Mouse (Mus musculus) embryonic facial prominence, embryonic 10.5 days (tissue): Measurements from ENCODE around the gene Rbpj. TPM values are rescaled to one million over a fixed set of nuclear protein-coding genes. Genes with fewer than 3 reads are reported as not detected.

Source experiments
- DNase-seq: peaks from one replicate; pipeline ENCODE4 v3.0.0-alpha.2; 2017; ENCODE audit warnings: low spot score
- H3K27ac ChIP-seq: fragments of 300-500 bp; sonication (generic); replicated peaks from 2 replicates; pipeline ENCODE4 v1.5.1; 2016; ENCODE audit warnings: mild to moderate bottlenecking
- H3K27me3 ChIP-seq: fragments of 300-500 bp; sonication (generic); replicated peaks from 2 replicates; pipeline ENCODE4 v1.6.1; 2016; ENCODE audit warnings: low read depth, mild to moderate bottlenecking; ENCODE audit not compliant: poor library complexity, severe bottlenecking
- H3K36me3 ChIP-seq: fragments of 300-500 bp; sonication (generic); replicated peaks from 2 replicates; pipeline ENCODE4 v1.6.1; 2016; ENCODE audit warnings: mild to moderate bottlenecking, moderate library complexity
- H3K4me1 ChIP-seq: fragments of 300-500 bp; sonication (generic); 2 replicates; pipeline ENCODE4 v1.6.1; 2016
- H3K4me3 ChIP-seq: fragments of 300-500 bp; sonication (generic); 2 replicates; pipeline ENCODE4 v1.5.1; 2016; ENCODE audit warnings: mild to moderate bottlenecking, moderate library complexity
- H3K9me3 ChIP-seq: fragments of 300-500 bp; sonication (generic); 2 replicates; pipeline ENCODE4 v1.6.1; 2016; ENCODE audit warnings: mild to moderate bottlenecking
- WGBS: fragments of 180-500 bp; shearing (Covaris S2); methylation state at CpG from one replicate; pipeline ENCODE4 v1.1.7; 2016; 5-methylcytosine and 5-hydroxymethylcytosine counted together
- polyA plus RNA-seq: library from polyadenylated mRNA; unstranded; fragments of >200 nt; fragmentation: Nextera tagmentation; extraction: Ambion mirVana; gene quantifications from 2 replicates; pipeline ENCODE4 v1.2.1, GENCODE M21; 2016

Gene Rbpj
- polyA plus RNA-seq = 43.5 and 44.9 TPM in 2 replicates

DNA sequence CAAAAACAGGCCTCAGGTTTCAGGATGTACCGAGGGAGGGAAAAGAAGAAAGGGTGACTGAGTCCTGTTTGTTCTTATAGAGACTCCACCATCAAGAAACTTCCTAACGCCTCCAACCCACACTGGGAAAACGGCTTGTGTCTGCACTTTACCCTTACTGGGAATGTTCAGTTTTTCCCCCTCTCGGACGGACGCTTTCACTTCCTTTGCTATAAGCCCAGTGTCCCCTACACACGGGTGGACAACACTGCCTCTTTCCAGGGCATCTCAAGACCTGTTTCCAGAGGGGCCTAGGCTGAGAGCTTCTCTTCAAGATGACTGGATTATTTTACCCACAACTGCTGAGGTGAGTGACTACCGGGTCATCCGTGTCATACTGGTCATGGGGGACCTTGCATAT is at the start of gene Rbpj:
Rbpj (plus strand) TSS at position 270 of the 400 bp plus-strand sequence.
- 87% methylated on average over 9 of the region's 9 CpGs for whole genome bisulfite sequencing
- Histone ChIP-seq H3K4me1 (peaks cover 23% of the 10 kb centered on the region), H3K9me3 (no peaks in the 10 kb centered on the region), H3K27ac (no peak within 1 kb of the TSS), H3K27me3 (peaks cover 34% of the 10 kb centered on the region), H3K36me3 (no peaks in the 10 kb centered on the region), H3K4me3 (no peak within 1 kb of the TSS)
- DNase-seq = no peak

DNA sequence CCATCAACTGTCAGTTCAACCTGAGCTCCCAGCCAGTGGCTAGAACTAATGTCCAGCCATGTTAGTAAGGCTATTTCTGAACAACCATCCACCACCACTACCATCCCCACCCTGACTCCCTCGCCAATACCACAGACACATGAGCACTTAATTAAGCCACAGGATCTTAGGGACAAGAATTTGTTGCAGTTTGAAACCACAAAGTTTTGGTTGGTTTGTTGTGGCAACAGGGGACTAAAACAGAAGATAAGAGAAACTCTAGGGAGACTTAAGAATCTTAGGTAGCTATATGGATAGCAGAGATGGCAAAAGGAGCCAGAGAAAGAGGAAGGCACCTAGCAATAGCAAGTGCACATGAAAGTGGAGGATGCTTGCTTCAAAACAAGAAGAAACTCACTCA is 45.2 kb upstream of the Rbpj start:
- WGBS = 75% methylated on average over 1 of the region's 1 CpGs
- Histone ChIP-seq H3K27me3 (no peaks in the 10 kb centered on the region), H3K9me3 (no peaks in the 10 kb centered on the region), H3K27ac (no peak overlapping the region), H3K4me1 (no peaks in the 10 kb centered on the region), H3K4me3 (no peak overlapping the region), H3K36me3 (no peaks in the 10 kb centered on the region)
- no peak for DNase-seq

GRCm38 (mm10) chr5:53421291-53421690 is 44.7 kb upstream of the Rbpj start:
- H3K4me1 ChIP-seq = no peaks in the 10 kb centered on the region
- no peak overlapping the region for H3K4me3 ChIP-seq
- 86% methylated on average over 4 of the region's 4 CpGs for WGBS
- no peaks in the 10 kb centered on the region for H3K36me3 ChIP-seq
- no peaks in the 10 kb centered on the region for H3K9me3 ChIP-seq
- no peaks in the 10 kb centered on the region for H3K27me3 ChIP-seq
- DNase-seq = no peak
- no peak overlapping the region for H3K27ac ChIP-seq

GRCm38 (mm10) chr5:53427411-53427810 is 38.5 kb upstream of the Rbpj start:
- Histone ChIP-seq H3K4me1 (no peaks in the 10 kb centered on the region), H3K36me3 (no peaks in the 10 kb centered on the region), H3K4me3 (no peak overlapping the region), H3K27me3 (no peaks in the 10 kb centered on the region), H3K9me3 (no peaks in the 10 kb centered on the region), H3K27ac (no peak overlapping the region)
- DNase-seq = no peak
- WGBS = 83% methylated on average over 4 of the region's 4 CpGs

DNA sequence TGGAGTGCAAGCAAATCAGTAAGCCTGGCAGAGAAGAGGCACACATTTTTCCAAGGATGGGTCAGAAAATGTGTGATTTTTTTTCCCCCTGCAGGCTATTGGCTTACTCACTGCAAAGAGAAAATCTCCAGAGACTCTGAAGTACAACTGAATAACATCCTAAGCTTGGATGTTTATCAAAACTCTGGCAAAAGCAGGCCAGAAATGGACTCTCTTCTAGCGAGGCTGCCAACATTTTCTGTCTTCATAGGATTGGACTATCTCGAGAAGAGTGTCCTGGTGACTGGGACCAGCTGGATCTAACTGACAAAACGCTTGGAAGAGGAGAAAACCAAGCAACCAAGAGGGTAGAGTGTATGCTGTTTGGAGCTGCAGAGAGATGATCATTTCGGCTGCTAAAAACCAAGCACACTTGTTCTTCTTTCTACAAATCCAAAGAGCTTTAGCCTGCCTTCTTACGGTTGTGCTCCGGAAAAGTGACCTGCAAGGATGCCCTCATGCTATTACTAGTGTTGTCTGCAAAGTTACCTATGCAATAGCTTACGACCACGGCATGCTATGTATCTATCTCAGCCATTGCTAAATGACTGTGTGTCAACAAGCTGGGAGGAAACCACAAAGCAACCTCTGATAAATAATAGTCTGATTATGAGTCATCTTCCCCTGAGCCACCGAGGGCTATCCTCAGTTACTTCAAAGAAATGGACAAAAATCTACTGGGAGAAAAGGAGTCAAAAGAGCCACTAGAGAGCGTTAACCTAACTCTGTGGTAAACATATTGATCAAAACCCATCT is 36.1 kb upstream of the Rbpj start:
- no peaks in the 10 kb centered on the region for H3K36me3 ChIP-seq
- H3K9me3 ChIP-seq = no peaks in the 10 kb centered on the region
- H3K4me3 ChIP-seq = no peak overlapping the region
- DNase-seq = no peak
- no peak overlapping the region for H3K27ac ChIP-seq
- H3K4me1 ChIP-seq = no peaks in the 10 kb centered on the region
- 82% methylated on average over 10 of the region's 10 CpGs for whole genome bisulfite sequencing
- H3K27me3 ChIP-seq = no peaks in the 10 kb centered on the region

DNA sequence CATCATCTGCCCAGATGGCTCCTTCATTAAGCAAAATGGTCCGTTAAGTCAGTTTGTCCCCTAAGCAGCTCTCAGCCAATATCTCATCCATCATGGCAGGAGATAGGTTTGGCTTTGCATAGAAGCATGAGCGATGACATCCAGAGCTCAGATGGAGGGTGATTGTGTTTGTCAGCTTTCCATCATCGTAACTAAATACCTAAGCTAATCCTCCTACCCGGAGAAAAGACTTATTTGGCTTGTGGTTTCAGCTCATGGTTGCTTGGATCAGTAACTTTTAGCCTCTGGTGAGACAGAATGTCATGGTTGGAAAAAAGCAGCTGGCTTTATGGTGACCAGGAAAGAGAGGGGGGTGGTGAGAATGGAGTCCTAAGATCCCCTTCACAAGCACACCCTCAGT is 33.5 kb upstream of the Rbpj start:
- 85% methylated on average over 4 of the region's 4 CpGs for WGBS
- no peaks in the 10 kb centered on the region for H3K27me3 ChIP-seq

GRCm38 (mm10) chr5:53436905-53437632 is 28.9 kb upstream of the Rbpj start:
- Histone ChIP-seq H3K4me3 (no peak overlapping the region), H3K27me3 (no peaks in the 10 kb centered on the region), H3K4me1 (no peaks in the 10 kb centered on the region), H3K27ac (no peak overlapping the region), H3K36me3 (no peaks in the 10 kb centered on the region), H3K9me3 (no peaks in the 10 kb centered on the region)
- 90% methylated on average over 6 of the region's 6 CpGs for WGBS
- no peak for DNase-seq

More for the DNA sequence above, 33.5 kb upstream of the Rbpj start:
- Histone ChIP-seq H3K4me3 (no peak overlapping the region), H3K4me1 (no peaks in the 10 kb centered on the region), H3K27ac (no peak overlapping the region), H3K9me3 (no peaks in the 10 kb centered on the region), H3K36me3 (no peaks in the 10 kb centered on the region)
- DNase-seq = no peak

DNA sequence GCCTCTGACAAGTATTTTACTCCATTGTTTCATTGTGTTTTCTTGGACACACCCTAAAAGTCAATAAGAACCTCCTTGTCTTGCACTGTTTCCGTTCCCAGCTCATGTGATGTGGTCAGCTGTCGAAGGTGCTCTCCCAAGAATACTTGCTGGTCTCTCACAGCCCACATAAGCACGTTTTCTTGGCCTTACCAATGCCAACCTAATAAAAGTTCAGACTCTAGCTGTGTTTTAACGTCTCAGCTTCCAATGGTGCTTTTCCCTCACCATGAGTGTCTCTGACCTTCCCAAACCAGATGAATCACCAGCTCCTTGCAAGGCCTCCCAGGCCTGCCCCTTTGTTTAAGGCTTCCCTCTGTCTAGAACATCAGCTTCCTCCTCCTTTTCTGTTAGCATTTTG is 28.2 kb upstream of the Rbpj start:
- Histone ChIP-seq H3K4me3 (no peak overlapping the region), H3K4me1 (no peaks in the 10 kb centered on the region), H3K36me3 (no peaks in the 10 kb centered on the region), H3K27me3 (no peaks in the 10 kb centered on the region), H3K9me3 (no peaks in the 10 kb centered on the region), H3K27ac (no peak overlapping the region)
- WGBS = 79% methylated on average over 4 of the region's 4 CpGs
- DNase-seq = no peak

DNA sequence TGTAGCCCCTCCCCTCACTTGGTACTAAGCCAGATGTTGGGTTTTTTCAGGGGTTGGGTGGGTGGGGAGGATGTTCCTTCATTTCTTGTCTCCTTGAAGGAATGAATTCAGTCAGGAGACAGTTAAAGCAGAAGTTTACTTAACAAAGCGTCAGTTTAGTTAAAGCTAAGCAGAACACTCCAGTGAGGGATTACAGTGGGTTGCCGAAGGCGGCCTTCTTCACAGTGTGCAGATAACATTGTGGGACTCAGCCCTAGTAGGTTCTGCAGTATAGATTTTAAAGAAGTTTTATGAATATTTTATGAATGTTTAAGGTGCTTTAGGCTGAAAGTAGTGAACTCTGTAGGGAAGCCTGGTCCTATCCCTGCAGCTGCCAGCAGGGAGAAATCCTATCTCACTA is 27.7 kb upstream of the Rbpj start:
- Histone ChIP-seq H3K27me3 (no peaks in the 10 kb centered on the region), H3K36me3 (no peaks in the 10 kb centered on the region), H3K4me1 (no peaks in the 10 kb centered on the region), H3K4me3 (no peak overlapping the region), H3K27ac (no peak overlapping the region), H3K9me3 (no peaks in the 10 kb centered on the region)
- no peak for DNase-seq
- 79% methylated on average over 3 of the region's 3 CpGs for WGBS

GRCm38 (mm10) chr5:53439655-53440054 is 26.3 kb upstream of the Rbpj start:
- no peak overlapping the region for H3K4me3 ChIP-seq
- H3K27me3 ChIP-seq = no peaks in the 10 kb centered on the region
- no peaks in the 10 kb centered on the region for H3K9me3 ChIP-seq
- no peaks in the 10 kb centered on the region for H3K36me3 ChIP-seq
- no peaks in the 10 kb centered on the region for H3K4me1 ChIP-seq
- H3K27ac ChIP-seq = no peak overlapping the region
- WGBS = 82% methylated on average over 3 of the region's 3 CpGs
- DNase-seq = no peak

DNA sequence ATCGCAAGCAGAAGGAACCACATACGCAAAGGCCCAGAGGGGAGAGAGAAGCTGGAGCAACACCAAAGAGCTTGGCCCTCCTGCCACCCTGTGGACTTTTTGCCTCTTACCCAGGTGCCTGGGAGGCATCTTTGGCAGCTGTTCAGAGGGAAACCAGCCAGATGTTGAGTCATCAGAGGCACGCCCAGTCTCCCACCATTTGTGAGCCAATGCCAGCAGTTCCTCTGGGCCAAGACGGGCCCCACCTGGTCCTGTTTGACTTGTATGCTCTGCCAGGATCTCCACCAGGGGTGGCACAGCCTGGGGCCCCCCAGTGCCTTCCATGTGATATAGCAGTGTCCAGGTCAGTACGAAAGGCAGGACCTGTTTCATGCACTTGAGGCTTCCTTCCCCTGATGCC is 21.9 kb upstream of the Rbpj start:
- Histone ChIP-seq H3K4me1 (no peaks in the 10 kb centered on the region), H3K27ac (no peak overlapping the region), H3K4me3 (no peak overlapping the region), H3K36me3 (no peaks in the 10 kb centered on the region), H3K9me3 (no peaks in the 10 kb centered on the region), H3K27me3 (no peaks in the 10 kb centered on the region)
- DNase-seq = no peak
- 90% methylated on average over 5 of the region's 5 CpGs for WGBS

GRCm38 (mm10) chr5:53450945-53451344 is 15.0 kb upstream of the Rbpj start:
- Histone ChIP-seq H3K27ac (no peak overlapping the region), H3K4me3 (no peak overlapping the region), H3K36me3 (no peaks in the 10 kb centered on the region), H3K4me1 (peaks cover 5% of the 10 kb centered on the region; the same call in 1 of the 2 replicates), H3K27me3 (no peaks in the 10 kb centered on the region), H3K9me3 (no peaks in the 10 kb centered on the region)
- 67% methylated on average over 9 of the region's 9 CpGs for WGBS
- DNase-seq = no peak

- H3K27ac ChIP-seq = no peak overlapping the region
- H3K4me1 ChIP-seq = peaks cover 5% of the 10 kb centered on the region; the same call in 1 of the 2 replicates
- no peaks in the 10 kb centered on the region for H3K27me3 ChIP-seq
- no peak for DNase-seq
- WGBS = 92% methylated on average over 8 of the region's 8 CpGs
- no peaks in the 10 kb centered on the region for H3K9me3 ChIP-seq
- no peak overlapping the region for H3K4me3 ChIP-seq
- no peaks in the 10 kb centered on the region for H3K36me3 ChIP-seq
Measured at GRCm38 (mm10) chr5:53451829-53452228, 14.1 kb upstream of the Rbpj start.
